Mouse (Mus musculus) forebrain, postnatal 0 days (tissue): ENCODE data around the gene Ctbp2. TPM values are rescaled to one million over a fixed set of nuclear protein-coding genes. Genes with fewer than 3 reads are reported as not detected.

Source experiments
- ATAC-seq: fragments of 200-750 bp; cut with Nextera tagmentation; 2 replicates; pipeline ENCODE4 v1.8.0; 2017; ENCODE audit warnings: mild to moderate bottlenecking, moderate library complexity
- DNase-seq: peaks from one replicate; pipeline ENCODE4 v3.0.0-alpha.2; 2015
- H3K27ac ChIP-seq: fragments of 300-500 bp; sonication (generic); 2 replicates; pipeline ENCODE4 v1.5.1; 2014; ENCODE audit warnings: low read depth, mild to moderate bottlenecking, antibody characterized with exemption, low read length, moderate library complexity, mixed read lengths
- H3K27me3 ChIP-seq: fragments of 300-500 bp; sonication (generic); 2 replicates; pipeline ENCODE4 v1.6.1; 2014; ENCODE audit warnings: mild to moderate bottlenecking, low read length, mixed read lengths; ENCODE audit not compliant: insufficient read depth
- H3K36me3 ChIP-seq: fragments of 300-500 bp; sonication (generic); 2 replicates; pipeline ENCODE4 v1.6.1; 2014; ENCODE audit warnings: mild to moderate bottlenecking, moderate library complexity; ENCODE audit not compliant: insufficient read depth
- H3K4me1 ChIP-seq: fragments of 300-500 bp; sonication (generic); 2 replicates; pipeline ENCODE4 v1.6.1; 2014; ENCODE audit warnings: antibody characterized with exemption; ENCODE audit not compliant: insufficient read depth
- H3K4me2 ChIP-seq: fragments of 300-500 bp; sonication (generic); 2 replicates; pipeline ENCODE4 v1.6.1; 2014; ENCODE audit warnings: low read depth, mild to moderate bottlenecking, moderate library complexity
- H3K4me3 ChIP-seq: fragments of 300-500 bp; sonication (generic); 2 replicates; pipeline ENCODE4 v1.5.1; 2014; ENCODE audit warnings: low read depth, low read length, mixed read lengths
- H3K9ac ChIP-seq: fragments of 300-500 bp; sonication (generic); 2 replicates; pipeline ENCODE4 v1.6.1; 2014; ENCODE audit warnings: mild to moderate bottlenecking
- H3K9me3 ChIP-seq: fragments of 300-500 bp; sonication (generic); 2 replicates; pipeline ENCODE4 v1.6.1; 2016; ENCODE audit warnings: low read length
- CTCF ChIP-seq: sonication (generic); IDR thresholded peaks from 2 replicates; pipeline ENCODE4 v1.5.1; 2016; ENCODE audit warnings: antibody characterized with exemption, control low read depth, low read depth
- WGBS: fragments of 180-500 bp; shearing (Covaris S2); extraction: QIAGEN DNeasy Blood & Tissue Kit; methylation state at CpG from one replicate; pipeline ENCODE4 v1.1.7; 2014; 5-methylcytosine and 5-hydroxymethylcytosine counted together
- polyA plus RNA-seq: library from polyadenylated mRNA; unstranded; fragments of >200 nt; fragmentation: Nextera tagmentation; extraction: Ambion mirVana; gene quantifications from 2 replicates; pipeline ENCODE4 v1.2.1, GENCODE M21; 2015
- total RNA-seq: library from RNA; depleted of rRNA; stranded (reverse); fragments of >200 nt; gene quantifications from 2 replicates; pipeline ENCODE4 v1.2.3, GENCODE M21; 2014

Ctbp2 gene
- total and polyA plus RNA-seq, 2 experiments from 2014 or later = 35.2 to 80.3 TPM

GRCm38 (mm10) chr7:133085408-133085807 is 38.7 kb downstream of the Ctbp2 start:
- H3K4me3 ChIP-seq = no peak overlapping the region
- no peaks in the 10 kb centered on the region for H3K9me3 ChIP-seq
- DNase-seq (no peak), ATAC-seq (no peak)
- no peak overlapping the region for H3K9ac ChIP-seq
- no peak overlapping the region for H3K27ac ChIP-seq
- H3K27me3 ChIP-seq = no peaks in the 10 kb centered on the region
- peaks cover 19% of the 10 kb centered on the region for H3K4me1 ChIP-seq
- WGBS = 79% methylated on average over 3 of the region's 3 CpGs
- H3K36me3 ChIP-seq = no peaks in the 10 kb centered on the region
- no peak for TF ChIP-seq CTCF
- no peak overlapping the region for H3K4me2 ChIP-seq

GRCm38 (mm10) chr7:133083936-133084614 is 40.1 kb downstream of the Ctbp2 start:
- no peak overlapping the region for H3K4me2 ChIP-seq
- DNase-seq (no peak), ATAC-seq (no peak)
- H3K27me3 ChIP-seq = no peaks in the 10 kb centered on the region
- 88% methylated on average over 13 of the region's 13 CpGs for WGBS
- no peak overlapping the region for H3K4me3 ChIP-seq
- H3K9ac ChIP-seq = no peak overlapping the region
- H3K9me3 ChIP-seq = no peaks in the 10 kb centered on the region
- H3K27ac ChIP-seq = no peak overlapping the region
- TF ChIP-seq CTCF = no peak
- H3K36me3 ChIP-seq = no peaks in the 10 kb centered on the region
- H3K4me1 ChIP-seq = peaks cover 8% of the 10 kb centered on the region

- no peaks in the 10 kb centered on the region for H3K36me3 ChIP-seq
- ATAC-seq (no peak), DNase-seq (no peak)
- no peak overlapping the region for H3K4me3 ChIP-seq
- H3K4me2 ChIP-seq = no peak overlapping the region
- no peaks in the 10 kb centered on the region for H3K27me3 ChIP-seq
- no peak overlapping the region for H3K27ac ChIP-seq
- H3K9ac ChIP-seq = no peak overlapping the region
- no peak for TF ChIP-seq CTCF
- 90% methylated on average over 1 of the region's 1 CpGs for WGBS
- H3K4me1 ChIP-seq = 0 out of 2 replicates have a peak, but pooled peaks cover 8% of the 10 kb centered on the region
- H3K9me3 ChIP-seq = no peaks in the 10 kb centered on the region
Measured at GRCm38 (mm10) chr7:133078929-133079328, 45.2 kb downstream of the Ctbp2 start.

- ATAC-seq (peak; percentile 71), DNase-seq (peak; percentile 79)
- Histone ChIP-seq H3K36me3 (no peaks in the 10 kb centered on the region), H3K4me3 (no peak overlapping the region), H3K27ac (peak overlapping the region; percentile 58), H3K9ac (no peak overlapping the region), H3K27me3 (no peaks in the 10 kb centered on the region), H3K4me1 (peaks cover 29% of the 10 kb centered on the region), H3K9me3 (no peaks in the 10 kb centered on the region), H3K4me2 (no peak overlapping the region)
- WGBS = 31% methylated on average over 10 of the region's 10 CpGs
- no peak for TF ChIP-seq CTCF
Measured at GRCm38 (mm10) chr7:133074462-133075133, 49.6 kb downstream of the Ctbp2 start.

GRCm38 (mm10) chr7:133073147-133073651 is 51.0 kb downstream of the Ctbp2 start:
- H3K27ac ChIP-seq = no peak overlapping the region
- DNase-seq = no peak
- no peak overlapping the region for H3K4me3 ChIP-seq
- no peak for ATAC-seq
- no peak overlapping the region for H3K9ac ChIP-seq
- H3K9me3 ChIP-seq = no peaks in the 10 kb centered on the region
- no peak for TF ChIP-seq CTCF
- no peaks in the 10 kb centered on the region for H3K27me3 ChIP-seq
- no peak overlapping the region for H3K4me2 ChIP-seq
- H3K36me3 ChIP-seq = no peaks in the 10 kb centered on the region
- peaks cover 29% of the 10 kb centered on the region for H3K4me1 ChIP-seq
- 16% methylated on average over 9 of the region's 9 CpGs for WGBS

- DNase-seq (no peak), ATAC-seq (no peak)
- H3K4me1 ChIP-seq = peaks cover 29% of the 10 kb centered on the region
- H3K4me3 ChIP-seq = no peak overlapping the region
- H3K9me3 ChIP-seq = no peaks in the 10 kb centered on the region
- H3K9ac ChIP-seq = no peak overlapping the region
- H3K27ac ChIP-seq = no peak overlapping the region
- H3K36me3 ChIP-seq = no peaks in the 10 kb centered on the region
- TF ChIP-seq CTCF = no peak
- H3K4me2 ChIP-seq = no peak overlapping the region
- no peaks in the 10 kb centered on the region for H3K27me3 ChIP-seq
- WGBS = 16% methylated on average over 4 of the region's 4 CpGs
Measured at GRCm38 (mm10) chr7:133072535-133072934, 51.6 kb downstream of the Ctbp2 start.

GRCm38 (mm10) chr7:133067321-133067841 is 56.8 kb downstream of the Ctbp2 start:
- no peak overlapping the region for H3K9ac ChIP-seq
- no peak for TF ChIP-seq CTCF
- ATAC-seq = peak; percentile 76

More at GRCm38 (mm10) chr7:133067321-133067841, 56.8 kb downstream of the Ctbp2 start:
- Histone ChIP-seq H3K27me3 (no peaks in the 10 kb centered on the region), H3K27ac (peak overlapping the region; percentile 17; the same call in 1 of the 2 replicates), H3K4me2 (no peak overlapping the region), H3K4me3 (no peak overlapping the region), H3K36me3 (no peaks in the 10 kb centered on the region), H3K9me3 (no peaks in the 10 kb centered on the region), H3K4me1 (peaks cover 26% of the 10 kb centered on the region)
- WGBS = 33% methylated on average over 7 of the region's 7 CpGs
- peak; percentile 51 for DNase-seq
